Mouse (Mus musculus): Measurements from ENCODE around the gene Tnnc2. TPM values are rescaled to one million over a fixed set of nuclear protein-coding genes. Genes with fewer than 3 reads are reported as not detected.

The Tnnc2 gene
- polyA plus RNA-seq, 1 experiment from 2014 or later, result 2.0 TPM

- 94% methylated on average over 2 of the region's 2 CpGs for WGBS
- Histone ChIP-seq H3K4me2 (no peak overlapping the region), H3K36me3 (peaks cover 54% of the 10 kb centered on the region)
Observed at GRCm38 (mm10) chr2:164793772-164794171, 14.0 kb upstream of the Tnnc2 start.

GRCm38 (mm10) chr2:164793236-164793635 lies 13.5 kb upstream of the Tnnc2 start:
- H3K27me3 ChIP-seq, result no peaks in the 10 kb centered on the region
- H3K4me2 ChIP-seq, result no peak overlapping the region
- H3K4me1 ChIP-seq, result peaks cover 9% of the 10 kb centered on the region; the same call in 1 of the 2 replicates
- H3K27ac ChIP-seq, result no peak overlapping the region
- H3K4me3 ChIP-seq, result no peak overlapping the region
- H3K9me3 ChIP-seq, result no peaks in the 10 kb centered on the region
- peaks cover 50% of the 10 kb centered on the region for H3K36me3 ChIP-seq
- WGBS, result 67% methylated on average over 3 of the region's 3 CpGs
- no peak overlapping the region for H3K9ac ChIP-seq
- ATAC-seq (ENCODE audit: borderline replicate concordance, extremely low read depth, low FRiP score, low TSS enrichment), result no peak

More at GRCm38 (mm10) chr2:164793772-164794171, 14.0 kb upstream of the Tnnc2 start:
- H3K27ac ChIP-seq, result no peak overlapping the region
- no peak overlapping the region for H3K9ac ChIP-seq
- no peak overlapping the region for H3K4me3 ChIP-seq
- no peaks in the 10 kb centered on the region for H3K27me3 ChIP-seq
- peaks cover 3% of the 10 kb centered on the region; the same call in 1 of the 2 replicates for H3K4me1 ChIP-seq
- H3K9me3 ChIP-seq, result no peaks in the 10 kb centered on the region
- ATAC-seq (ENCODE audit: borderline replicate concordance, extremely low read depth, low FRiP score, low TSS enrichment), result no peak

DNA sequence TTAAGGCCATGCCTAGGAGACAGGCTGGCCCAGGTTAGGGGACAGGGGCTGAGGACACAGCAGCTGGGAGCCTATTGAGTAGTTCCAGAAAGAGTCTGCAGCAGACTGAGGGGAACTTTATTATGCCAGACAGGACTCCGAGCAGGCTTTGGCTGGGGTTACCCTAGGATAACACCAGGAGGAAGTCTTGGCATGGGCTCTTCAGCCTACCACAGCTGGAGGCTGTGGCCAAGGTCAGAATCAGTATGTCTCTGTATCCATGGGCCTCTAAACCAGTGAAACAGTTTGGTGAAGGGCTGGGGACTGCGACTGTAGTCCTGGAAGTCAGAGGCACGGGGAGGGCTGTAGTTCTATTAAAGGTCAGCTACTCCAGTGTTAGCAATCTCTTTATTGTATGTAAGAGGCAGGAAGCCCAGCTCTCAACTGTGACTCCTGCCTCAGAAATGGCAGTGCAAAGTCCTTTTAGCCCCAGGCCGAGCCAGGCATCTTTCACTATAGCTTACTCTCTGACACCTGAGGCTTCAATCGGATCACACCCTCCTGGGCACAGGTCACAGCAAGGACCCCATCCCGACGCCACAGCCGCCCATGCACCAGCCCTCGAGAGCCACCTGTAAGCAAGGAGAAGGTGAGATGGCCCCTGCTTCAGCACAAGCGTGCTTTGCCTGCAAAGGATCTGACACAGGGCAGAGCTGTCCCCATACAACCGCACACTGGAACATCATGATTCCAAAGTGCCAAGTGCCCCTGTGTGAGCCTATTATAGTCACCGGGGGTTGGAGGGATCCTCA lies 12.8 kb upstream of the Tnnc2 start:
- Histone ChIP-seq H3K4me1 (peaks cover 14% of the 10 kb centered on the region; the same call in 1 of the 2 replicates), H3K9me3 (no peaks in the 10 kb centered on the region), H3K9ac (no peak overlapping the region), H3K27me3 (no peaks in the 10 kb centered on the region), H3K36me3 (peaks cover 45% of the 10 kb centered on the region), H3K27ac (no peak overlapping the region), H3K4me2 (no peak overlapping the region), H3K4me3 (no peak overlapping the region)
- no peak for ATAC-seq (ENCODE audit: borderline replicate concordance, extremely low read depth, low FRiP score, low TSS enrichment)
- 88% methylated on average over 12 of the region's 12 CpGs for WGBS

GRCm38 (mm10) chr2:164791841-164792261 lies 12.1 kb upstream of the Tnnc2 start:
- H3K4me2 ChIP-seq, result no peak overlapping the region
- H3K9ac ChIP-seq, result no peak overlapping the region
- no peaks in the 10 kb centered on the region for H3K27me3 ChIP-seq
- H3K9me3 ChIP-seq, result no peaks in the 10 kb centered on the region
- no peak for ATAC-seq (ENCODE audit: borderline replicate concordance, extremely low read depth, low FRiP score, low TSS enrichment)
- no peak overlapping the region for H3K27ac ChIP-seq
- WGBS, result 88% methylated on average over 18 of the region's 18 CpGs
- peaks cover 21% of the 10 kb centered on the region for H3K4me1 ChIP-seq
- peaks cover 40% of the 10 kb centered on the region for H3K36me3 ChIP-seq
- H3K4me3 ChIP-seq, result no peak overlapping the region

DNA sequence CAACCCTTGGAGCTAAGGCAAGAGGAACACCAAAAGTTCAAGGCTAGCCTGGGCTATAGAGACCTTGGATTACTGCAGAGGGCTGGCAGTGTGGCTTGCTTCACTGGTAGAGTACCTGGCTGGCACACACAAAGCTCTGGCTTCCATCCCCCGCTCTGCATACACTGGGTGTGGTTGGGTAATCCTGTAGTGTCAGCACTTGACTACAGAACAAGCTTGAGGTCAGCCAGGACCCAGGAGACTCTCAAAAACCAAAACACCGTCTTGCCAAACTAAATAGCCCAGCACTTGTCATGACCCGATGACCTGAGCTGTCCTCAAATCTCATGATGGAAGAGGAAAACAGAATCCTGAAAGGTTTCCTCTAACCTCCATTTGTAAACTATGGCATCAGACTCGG lies 10.7 kb upstream of the Tnnc2 start:
- peaks cover 36% of the 10 kb centered on the region for H3K36me3 ChIP-seq

DNA sequence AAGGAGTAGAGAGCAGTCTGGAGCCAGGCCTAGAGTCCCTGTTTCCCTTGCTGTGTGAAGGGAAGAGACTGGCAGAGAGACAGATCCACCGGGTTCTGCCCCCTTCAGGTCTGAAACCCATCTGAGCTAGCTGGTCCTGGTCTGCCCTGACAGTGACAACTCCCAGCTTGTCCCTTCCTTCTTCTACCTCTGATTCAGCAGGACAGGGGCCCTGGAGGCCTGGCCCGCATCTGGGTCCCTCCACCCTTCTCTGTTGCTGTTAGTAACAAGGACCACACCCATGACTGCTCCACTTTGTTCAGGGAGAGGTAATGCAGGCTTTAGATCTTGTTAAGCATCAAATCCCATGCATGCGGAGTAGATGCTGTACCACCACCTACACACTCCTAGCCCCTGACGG lies 8.6 kb upstream of the Tnnc2 start:
- H3K4me2 ChIP-seq, result no peak overlapping the region
- no peaks in the 10 kb centered on the region for H3K27me3 ChIP-seq
- no peak for ATAC-seq (ENCODE audit: borderline replicate concordance, extremely low read depth, low FRiP score, low TSS enrichment)
- H3K9ac ChIP-seq, result no peak overlapping the region
- H3K27ac ChIP-seq, result no peak overlapping the region
- 64% methylated on average over 4 of the region's 4 CpGs for WGBS
- no peak overlapping the region for H3K4me3 ChIP-seq
- peaks cover 26% of the 10 kb centered on the region for H3K4me1 ChIP-seq
- H3K36me3 ChIP-seq, result peaks cover 23% of the 10 kb centered on the region
- no peaks in the 10 kb centered on the region for H3K9me3 ChIP-seq

More for the DNA sequence above, 10.7 kb upstream of the Tnnc2 start:
- Histone ChIP-seq H3K4me2 (no peak overlapping the region), H3K27ac (no peak overlapping the region), H3K9me3 (no peaks in the 10 kb centered on the region), H3K4me3 (no peak overlapping the region), H3K4me1 (peaks cover 26% of the 10 kb centered on the region), H3K27me3 (no peaks in the 10 kb centered on the region), H3K9ac (no peak overlapping the region)
- no peak for ATAC-seq (ENCODE audit: borderline replicate concordance, extremely low read depth, low FRiP score, low TSS enrichment)
- WGBS, result 43% methylated on average over 4 of the region's 4 CpGs

- Histone ChIP-seq H3K27me3 (no peaks in the 10 kb centered on the region), H3K4me2 (no peak overlapping the region), H3K9ac (no peak overlapping the region), H3K27ac (no peak overlapping the region), H3K4me1 (peaks cover 24% of the 10 kb centered on the region), H3K36me3 (peaks cover 18% of the 10 kb centered on the region), H3K4me3 (no peak overlapping the region), H3K9me3 (no peaks in the 10 kb centered on the region)
- WGBS, result 75% methylated on average over 10 of the region's 10 CpGs
- ATAC-seq (ENCODE audit: borderline replicate concordance, extremely low read depth, low FRiP score, low TSS enrichment), result no peak
Observed at GRCm38 (mm10) chr2:164787779-164788178, 8.0 kb upstream of the Tnnc2 start.

- H3K4me1 ChIP-seq, result peaks cover 24% of the 10 kb centered on the region
- peaks cover 10% of the 10 kb centered on the region for H3K36me3 ChIP-seq
- peak overlapping the region; percentile 81 for H3K9ac ChIP-seq
- no peak for ATAC-seq (ENCODE audit: borderline replicate concordance, extremely low read depth, low FRiP score, low TSS enrichment)
- WGBS, result 80% methylated on average over 3 of the region's 3 CpGs
- H3K27me3 ChIP-seq, result no peaks in the 10 kb centered on the region
- H3K9me3 ChIP-seq, result no peaks in the 10 kb centered on the region
- peak overlapping the region; percentile 73 for H3K4me3 ChIP-seq
- peak overlapping the region; percentile 90 for H3K4me2 ChIP-seq
- peak overlapping the region; percentile 26 for H3K27ac ChIP-seq
Observed at GRCm38 (mm10) chr2:164787032-164787431, 7.3 kb upstream of the Tnnc2 start.

DNA sequence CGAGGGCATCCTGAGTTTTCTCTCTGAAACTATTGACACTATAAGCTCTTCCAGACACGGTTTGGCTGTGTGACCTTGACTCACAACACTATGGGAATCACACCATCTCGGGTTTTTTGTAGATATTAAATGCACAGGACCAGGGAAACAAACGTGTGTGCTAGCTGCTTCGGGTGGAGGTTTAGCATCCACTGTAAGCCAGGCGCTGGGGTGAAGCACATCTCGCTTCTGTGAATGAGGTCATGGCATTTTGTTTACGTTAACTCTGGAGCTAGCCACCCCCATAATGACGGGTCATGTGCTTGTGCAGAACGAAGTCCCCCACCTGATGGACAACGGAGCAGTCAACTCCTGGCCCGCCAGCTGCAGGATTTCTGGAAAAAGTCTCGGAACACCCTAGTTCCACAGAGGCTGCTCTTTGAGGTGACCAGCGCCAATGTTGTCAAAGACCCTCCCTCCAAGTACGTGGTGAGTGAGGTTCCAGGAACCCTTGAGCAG lies 6.7 kb upstream of the Tnnc2 start:
- H3K4me2 ChIP-seq, result peak overlapping the region; percentile 90
- no peaks in the 10 kb centered on the region for H3K27me3 ChIP-seq
- no peaks in the 10 kb centered on the region for H3K9me3 ChIP-seq
- ATAC-seq (ENCODE audit: borderline replicate concordance, extremely low read depth, low FRiP score, low TSS enrichment), result peak; percentile 12; the same call in 1 of the 2 replicates
- peaks cover 24% of the 10 kb centered on the region for H3K4me1 ChIP-seq
- H3K36me3 ChIP-seq, result peaks cover 4% of the 10 kb centered on the region
- 7% methylated on average over 15 of the region's 15 CpGs for WGBS
- H3K9ac ChIP-seq, result peak overlapping the region; percentile 81
- peak overlapping the region; percentile 73 for H3K4me3 ChIP-seq
- peak overlapping the region; percentile 92 for H3K27ac ChIP-seq

DNA sequence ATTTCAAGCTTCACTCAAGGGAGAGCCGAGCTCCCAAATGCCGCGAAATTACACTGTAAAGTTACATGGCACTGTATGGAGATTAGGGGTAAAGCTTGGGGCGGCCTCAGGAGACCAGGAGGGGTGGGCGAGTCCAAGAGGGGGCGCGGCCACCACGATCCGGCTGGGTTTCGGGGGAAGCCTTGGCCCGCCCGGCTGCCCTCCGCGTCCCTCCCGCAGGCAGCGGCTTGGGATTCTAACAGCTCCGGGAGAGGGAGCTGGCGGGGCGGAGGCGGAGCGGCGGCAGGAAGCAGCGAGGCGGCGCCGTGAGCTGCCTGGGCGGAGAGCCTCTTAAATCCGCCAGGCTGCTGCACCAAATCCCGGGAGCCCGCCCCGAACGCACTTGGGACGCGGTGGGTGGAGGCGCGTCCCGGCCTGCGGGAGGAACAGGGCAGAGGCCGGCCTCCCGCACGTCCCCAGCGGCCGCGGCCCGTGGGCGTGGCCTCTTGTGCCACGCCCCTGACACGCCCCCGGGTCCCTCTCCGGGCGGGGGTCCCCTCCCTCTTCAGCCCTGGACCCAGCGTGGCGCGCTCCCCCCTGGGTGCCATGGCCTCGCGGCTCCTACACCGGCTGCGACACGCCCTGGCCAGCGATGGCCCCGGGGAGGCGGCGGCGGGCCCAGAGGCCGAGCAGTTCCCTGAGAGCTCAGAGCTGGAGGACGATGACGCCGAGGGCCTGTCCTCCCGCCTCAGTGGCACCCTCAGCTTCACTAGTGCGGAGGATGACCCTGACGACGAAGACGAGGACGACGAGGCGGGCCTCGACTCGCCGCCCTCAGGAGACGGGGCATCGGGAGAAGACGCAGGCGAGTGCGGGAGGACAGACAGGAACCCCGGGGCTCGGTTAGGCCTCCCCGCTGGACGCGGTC lies 6.0 kb upstream of the Tnnc2 start, which contains the start of gene Snx21:
Gene Snx21 (plus strand): TSS at position 343 of the 907 bp plus-strand sequence.
- Histone ChIP-seq H3K9me3 (no peaks in the 10 kb centered on the region), H3K4me3 (peak within 1 kb of the TSS; percentile 73), H3K9ac (peak within 1 kb of the TSS; percentile 81), H3K4me1 (peaks cover 24% of the 10 kb centered on the region), H3K36me3 (no peaks in the 10 kb centered on the region), H3K27ac (peak within 1 kb of the TSS; percentile 92), H3K4me2 (peak within 1 kb of the TSS; percentile 90), H3K27me3 (no peaks in the 10 kb centered on the region)
- under 1% methylated on average over 78 of the region's 89 CpGs for WGBS
- peak; percentile 95 for ATAC-seq (ENCODE audit: borderline replicate concordance, extremely low read depth, low FRiP score, low TSS enrichment)

GRCm38 (mm10) chr2:164784869-164785420 lies 5.2 kb upstream of the Tnnc2 start:
- Histone ChIP-seq H3K9ac (peak overlapping the region; percentile 81), H3K36me3 (no peaks in the 10 kb centered on the region), H3K4me1 (peaks cover 24% of the 10 kb centered on the region), H3K4me2 (peak overlapping the region; percentile 90), H3K27ac (peak overlapping the region; percentile 92), H3K4me3 (peak overlapping the region; percentile 73), H3K27me3 (no peaks in the 10 kb centered on the region), H3K9me3 (no peaks in the 10 kb centered on the region)
- no peak for ATAC-seq (ENCODE audit: borderline replicate concordance, extremely low read depth, low FRiP score, low TSS enrichment)
- 4% methylated on average over 7 of the region's 7 CpGs for WGBS
